Mouse (Mus musculus) retina, adult 2 months (tissue): ENCODE measurements around the gene Olfr711.
"Not testable (repeated sequence)": the region's sequence is repeated elsewhere in the genome, so short reads cannot be mapped to it uniquely, and the experiment has no call there.

Experiments
- DNase-seq: peaks from one replicate; pipeline ENCODE4 v3.0.0-alpha.2; 2012; ENCODE audit warnings: low read depth, low spot score

Gene Olfr711

DNA sequence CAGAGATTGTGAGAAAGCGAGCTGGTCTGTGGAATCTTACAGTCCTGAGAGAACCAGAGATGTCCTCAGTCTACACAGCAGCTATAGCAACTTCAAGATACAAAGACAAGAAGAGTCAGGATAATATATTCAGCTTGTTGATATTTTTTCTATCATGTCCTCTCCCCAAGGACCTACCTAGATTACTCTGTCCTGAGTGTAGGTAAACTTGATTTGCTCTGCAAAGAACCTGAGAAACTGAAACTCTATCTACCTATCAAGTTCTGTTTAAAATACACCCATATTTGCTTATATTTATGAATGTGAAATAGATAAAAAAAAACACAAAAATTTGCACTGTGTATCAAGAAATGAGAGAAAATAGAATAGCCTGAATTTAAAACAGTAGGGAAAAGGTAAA lies at the start of gene Olfr711:
Olfr711 (minus strand) TSS at position 101 of the 400 bp plus-strand sequence.
- DNase-seq = no peak

DNA sequence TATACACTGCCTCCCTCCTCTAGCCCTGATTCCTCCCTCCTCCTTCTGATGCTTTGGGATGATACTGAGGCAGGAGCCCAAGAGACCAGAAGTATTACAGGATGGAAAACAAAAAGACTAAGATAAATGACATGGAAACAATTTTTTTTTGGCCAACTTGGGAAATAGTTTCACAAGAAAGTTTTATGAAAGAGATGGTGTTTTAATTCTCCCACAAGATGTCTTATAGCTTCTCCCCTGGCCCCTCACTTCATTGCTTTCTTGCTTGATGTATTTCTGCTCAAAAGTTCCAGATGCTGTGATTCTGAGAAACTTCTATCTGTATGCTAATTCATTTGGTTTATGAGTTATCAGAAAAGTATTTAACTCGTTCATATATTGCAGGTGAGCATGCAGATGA lies 30.7 kb upstream of the Olfr711 start, which contains the start of gene Olfr2:
Olfr2 (minus strand) TSS at position 101 of the 400 bp plus-strand sequence.
- no peak for DNase-seq

DNA sequence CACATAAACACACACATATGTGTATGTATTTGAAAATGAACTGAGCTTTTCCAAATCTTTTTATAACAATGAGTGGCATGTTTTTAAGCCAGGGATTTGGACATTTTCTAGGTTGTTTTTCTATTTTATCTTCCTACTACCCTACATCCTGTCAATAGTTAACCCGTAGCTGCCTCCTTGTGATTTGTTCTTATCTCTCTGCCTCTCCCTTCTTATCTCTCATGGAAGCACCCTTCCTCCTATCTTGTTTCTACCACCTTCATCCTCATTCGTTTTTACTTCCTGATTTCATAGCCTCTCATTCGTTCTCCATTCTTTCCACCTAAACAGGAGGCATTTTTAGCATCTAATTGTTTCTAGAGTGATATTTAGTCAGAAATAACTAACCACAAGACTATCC lies 28.9 kb upstream of the Olfr711 start:
- no peak for DNase-seq

DNA sequence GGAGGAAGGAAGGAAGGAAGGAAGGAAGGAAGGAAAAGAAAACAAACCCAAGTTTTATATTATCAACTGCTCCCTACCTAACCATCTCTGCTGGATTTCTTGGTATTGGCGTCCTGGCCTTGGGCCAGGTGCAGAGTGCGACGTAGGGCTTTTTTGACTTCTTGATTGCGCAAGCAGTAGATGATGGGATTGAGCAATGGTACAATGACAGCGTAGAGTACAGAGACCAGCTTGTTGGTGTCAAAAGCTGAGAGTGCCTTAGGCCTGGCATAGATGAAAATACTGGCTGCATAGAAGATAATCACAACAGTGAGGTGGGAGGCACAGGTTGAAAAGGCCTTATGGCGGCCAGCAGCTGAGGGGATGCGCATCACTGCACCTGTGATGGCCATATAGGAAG lies 25.5 kb upstream of the Olfr711 start:
- DNase-seq = no peak

DNA sequence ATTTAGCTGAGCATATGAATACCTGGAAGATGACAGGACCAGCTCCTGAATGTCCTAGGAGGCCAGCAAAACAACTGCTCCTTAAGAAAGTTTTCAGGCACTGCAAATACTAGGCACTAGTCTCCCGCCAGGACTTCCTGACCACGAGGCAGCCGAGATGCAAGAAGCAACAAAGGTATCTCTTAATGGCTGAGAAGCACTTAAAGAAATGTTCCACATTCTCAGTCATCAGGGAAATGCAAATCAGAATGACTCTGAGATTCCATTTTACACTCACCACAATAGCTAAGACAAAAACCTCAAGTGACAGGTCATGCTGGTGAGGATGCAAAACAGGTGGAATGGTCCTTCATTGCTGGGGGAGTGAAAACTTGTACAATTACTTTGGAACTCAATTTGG lies 10.0 kb upstream of the Olfr711 start:
- DNase-seq = no peak

DNA sequence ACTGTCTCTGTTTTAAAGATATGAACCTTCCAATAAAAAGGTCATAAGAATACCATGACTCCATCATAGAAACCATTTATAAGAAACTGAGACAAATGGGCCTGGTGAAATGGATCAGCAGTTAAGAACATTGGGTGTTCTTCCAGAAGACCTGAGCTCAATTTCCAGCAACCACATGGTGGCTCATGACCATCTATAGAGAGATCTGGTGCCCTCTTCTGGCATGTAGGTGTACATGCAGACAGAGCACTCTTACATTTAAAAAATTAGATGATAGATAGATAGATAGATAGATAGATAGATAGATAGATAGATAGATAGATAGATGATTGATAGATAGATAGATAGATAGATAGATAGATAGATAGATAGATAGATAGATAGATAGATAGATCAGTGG lies 7.8 kb downstream of the Olfr711 start:
- not testable (repeated sequence) for DNase-seq

DNA sequence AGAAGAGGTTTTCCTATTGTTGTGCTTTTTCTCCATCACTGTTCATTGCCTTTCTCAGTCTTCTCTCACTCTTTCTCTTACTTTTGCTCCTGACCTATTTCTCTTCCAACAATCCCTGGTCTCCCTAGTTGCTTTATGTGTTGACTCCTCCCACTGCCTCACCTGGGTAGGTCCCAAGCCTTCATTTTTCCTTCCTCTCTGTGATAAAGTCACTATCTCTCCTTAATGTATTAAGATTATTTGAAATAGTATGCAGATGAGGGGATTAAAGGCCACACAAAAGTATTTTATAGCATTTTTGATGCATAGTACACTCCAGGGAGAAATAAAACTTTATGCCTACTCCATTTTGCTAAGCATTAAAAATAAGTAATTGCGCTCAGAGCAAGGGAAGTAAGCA lies 11.4 kb downstream of the Olfr711 start, which contains the start of gene Olfr6:
Olfr6 (minus strand) TSS at position 101 of the 400 bp plus-strand sequence.
- DNase-seq = no peak

DNA sequence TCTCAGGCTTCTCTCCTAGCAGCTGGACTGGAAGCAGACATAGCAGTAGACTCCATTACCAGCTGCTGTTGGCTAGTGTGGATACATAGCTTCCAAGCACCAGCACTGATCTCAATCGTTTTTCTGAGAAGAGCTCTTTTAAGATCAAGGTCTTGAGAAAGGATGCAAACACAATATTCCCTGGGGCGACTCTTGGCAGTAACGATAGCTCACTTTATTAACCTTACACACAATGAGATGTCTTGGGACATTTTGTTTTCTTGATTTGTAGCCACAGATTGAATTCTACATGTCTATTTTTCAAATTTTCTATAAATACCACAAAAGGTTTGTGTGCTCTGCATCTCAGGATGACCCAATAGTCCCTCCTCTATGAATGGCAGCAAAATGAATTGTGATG lies 27.0 kb downstream of the Olfr711 start, which contains the start of gene Olfr710:
Olfr710 (minus strand) TSS at position 101 of the 400 bp plus-strand sequence.
- DNase-seq = no peak

DNA sequence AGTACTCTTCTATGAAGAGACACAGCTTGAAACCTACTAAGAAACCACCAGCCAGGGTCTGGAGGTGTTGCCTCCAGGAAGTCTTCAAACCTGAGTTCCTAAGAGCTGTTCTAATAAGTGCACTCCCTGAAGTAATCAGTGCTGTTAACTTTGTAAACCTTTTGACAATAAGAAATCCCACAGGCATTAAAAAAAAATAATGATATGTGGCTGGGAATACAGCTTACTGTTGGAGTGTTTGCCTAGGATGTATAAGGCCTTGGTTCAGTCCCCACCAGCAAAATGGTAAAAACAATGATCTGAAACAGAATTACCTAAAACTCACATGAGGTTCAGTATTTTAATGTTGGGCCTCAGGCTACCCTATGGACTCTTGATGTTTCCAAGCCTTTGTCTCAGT lies 43.1 kb downstream of the Olfr711 start, which contains the start of gene Olfr709-ps1:
Olfr709-ps1 (minus strand) TSS at position 101 of the 400 bp plus-strand sequence.
- DNase-seq = no peak

DNA sequence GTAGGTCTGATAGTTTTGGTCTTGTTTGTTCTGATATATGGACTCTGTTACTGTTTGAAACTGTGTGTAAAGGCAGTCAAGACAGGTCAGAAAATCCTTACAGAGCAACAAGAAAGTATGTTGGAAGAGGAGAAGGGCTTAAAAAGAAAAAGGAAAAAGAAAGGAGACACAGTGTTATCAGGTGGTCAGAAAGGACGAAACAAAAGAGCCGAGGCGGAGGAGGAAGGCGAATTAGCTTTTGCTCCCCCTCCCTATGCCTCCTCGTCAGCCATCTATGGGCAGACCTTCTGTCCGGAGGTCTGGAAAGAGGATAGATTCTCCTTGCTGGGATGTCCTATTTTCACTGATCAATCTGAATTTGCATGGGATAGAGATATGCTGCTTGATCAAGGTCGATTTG lies 54.3 kb downstream of the Olfr711 start:
- DNase-seq = not testable (repeated sequence)
